Comparison of ENCODE assay signal across 10 mouse cellular contexts in the genomic region with DNA sequence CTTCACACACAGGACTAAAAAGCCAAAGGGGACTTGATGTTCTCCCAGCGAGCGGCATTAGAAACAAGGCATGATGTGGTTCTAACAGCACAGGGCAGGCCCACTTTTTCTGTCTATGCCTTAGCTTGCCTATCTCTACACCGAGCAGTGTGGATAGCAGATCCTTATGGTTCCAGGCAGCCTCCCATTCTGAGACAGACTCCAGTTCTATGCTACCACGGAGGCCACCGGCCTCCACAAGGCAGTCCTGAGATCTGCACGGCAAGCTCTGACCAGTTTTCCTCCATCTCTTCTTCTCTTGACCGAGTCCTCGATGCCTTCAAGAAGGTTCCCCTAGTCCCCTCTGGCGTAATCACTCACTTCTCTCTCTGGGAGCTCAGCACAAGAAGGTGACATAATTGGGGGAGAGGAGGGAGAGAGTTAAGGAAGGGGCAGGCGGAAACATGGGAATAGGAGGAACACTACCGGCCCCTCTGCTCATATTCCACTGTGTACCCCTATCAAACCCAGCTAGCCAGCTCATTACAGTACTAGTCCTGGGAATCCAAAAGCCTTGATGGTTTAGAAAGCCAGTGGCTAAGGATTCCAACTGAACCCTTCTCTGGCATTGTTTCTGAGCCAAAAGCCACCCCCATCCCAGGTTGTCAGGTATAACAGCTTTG.
DNase-seq lines count a peak whose midpoint lies in the region; ATAC-seq and TF ChIP-seq lines count a peak whose summit lies in the region.
"Had no signal": no experiment of that assay in that cellular context is flagged by ENCODE, and none has a peak within 500 bp of the region (broad histone marks: within the 10 kb centered on the region; RNA-seq: fewer than 3 reads in every experiment).

No protein-coding gene starts in this region.

- TF ChIP-seq CTCF in hindbrain, postnatal 0 days (IDR thresholded peaks at IDR 0.05; ENCODE audit: low read depth) = no peak

- H3K36me3 ChIP-seq in forebrain, embryonic 10.5 days (replicated peaks) = no peaks in the 10 kb centered on the region
- H3K36me3 ChIP-seq in forebrain, embryonic 11.5 days (ENCODE audit: control insufficient read depth, insufficient read depth, low read length) = no peaks in the 10 kb centered on the region
- no peaks in the 10 kb centered on the region for H3K36me3 ChIP-seq in forebrain, embryonic 14.5 days (ENCODE audit: control insufficient read depth, insufficient read depth, low read length)
- H3K36me3 ChIP-seq in hindbrain, postnatal 0 days (ENCODE audit: insufficient read depth, low read length) = no peaks in the 10 kb centered on the region
- no peaks in the 10 kb centered on the region for H3K36me3 ChIP-seq in neural tube, embryonic 12.5 days
- H3K36me3 ChIP-seq in kidney, embryonic 15.5 days = no peaks in the 10 kb centered on the region
- H3K36me3 ChIP-seq: heart, embryonic 12.5 days had no signal

- H3K9me3 ChIP-seq in forebrain, embryonic 10.5 days = no peaks in the 10 kb centered on the region
- H3K9me3 ChIP-seq in forebrain, embryonic 11.5 days (ENCODE audit: control insufficient read depth, low read length) = no peaks in the 10 kb centered on the region
- H3K9me3 ChIP-seq in forebrain, embryonic 14.5 days (replicated peaks; ENCODE audit: control insufficient read depth, low read length) = no peaks in the 10 kb centered on the region
- no peaks in the 10 kb centered on the region for H3K9me3 ChIP-seq in hindbrain, postnatal 0 days (ENCODE audit: low read length)
- no peaks in the 10 kb centered on the region for H3K9me3 ChIP-seq in neural tube, embryonic 12.5 days
- H3K9me3 ChIP-seq in kidney, embryonic 15.5 days (replicated peaks) = no peaks in the 10 kb centered on the region
- H3K9me3 ChIP-seq: heart, embryonic 12.5 days had no signal

- H3K4me2 ChIP-seq in forebrain, embryonic 11.5 days (ENCODE audit: low read depth, low read length, severe bottlenecking) = no peak overlapping the region
- H3K4me2 ChIP-seq in forebrain, embryonic 14.5 days (ENCODE audit: low read length) = peak overlapping the region; percentile 15; the same call in 1 of the 2 replicates
- no peak overlapping the region for H3K4me2 ChIP-seq in hindbrain, postnatal 0 days (ENCODE audit: low read depth, low read length)
- no peak overlapping the region for H3K4me2 ChIP-seq in neural tube, embryonic 12.5 days (replicated peaks)
- H3K4me2 ChIP-seq in kidney, embryonic 15.5 days = no peak overlapping the region
- H3K4me2 ChIP-seq: heart, embryonic 12.5 days had no signal

- 79% methylated on average over 11 of the region's 11 CpGs for WGBS in forebrain, embryonic 10.5 days
- WGBS in forebrain, embryonic 11.5 days = 83% methylated on average over 11 of the region's 11 CpGs
- WGBS in forebrain, embryonic 14.5 days = 80% methylated on average over 11 of the region's 11 CpGs
- WGBS in hindbrain, postnatal 0 days = 84% methylated on average over 11 of the region's 11 CpGs
- 84% methylated on average over 11 of the region's 11 CpGs for WGBS in neural tube, embryonic 12.5 days
- 78% methylated on average over 11 of the region's 11 CpGs for WGBS in kidney, embryonic 15.5 days

- peaks cover 28% of the 10 kb centered on the region for H3K4me1 ChIP-seq in forebrain, embryonic 10.5 days
- H3K4me1 ChIP-seq in forebrain, embryonic 11.5 days (replicated peaks; ENCODE audit: control insufficient read depth, insufficient read depth, low read length) = peaks cover 4% of the 10 kb centered on the region; the same call in 1 of the 2 replicates
- H3K4me1 ChIP-seq in forebrain, embryonic 14.5 days (ENCODE audit: control insufficient read depth, insufficient read depth, low read length) = peaks cover 5% of the 10 kb centered on the region; the same call in 1 of the 2 replicates
- 0 out of 2 replicates have a peak, but pooled peaks cover 13% of the 10 kb centered on the region for H3K4me1 ChIP-seq in hindbrain, postnatal 0 days (ENCODE audit: insufficient read depth, low read length)
- H3K4me1 ChIP-seq in neural tube, embryonic 12.5 days = peaks cover 16% of the 10 kb centered on the region
- H3K4me1 ChIP-seq in kidney, embryonic 15.5 days = 0 out of 2 replicates have a peak, but pooled peaks cover 3% of the 10 kb centered on the region

- no peak for ATAC-seq in forebrain, embryonic 11.5 days (replicated peaks; ENCODE audit: low FRiP score)
- peak; percentile 40 for ATAC-seq in forebrain, embryonic 14.5 days
- ATAC-seq in hindbrain, postnatal 0 days = peak; percentile 41; the same call in 1 of the 2 replicates
- 0 out of 2 replicates have a peak, but pooled peaks have one; percentile 7 for ATAC-seq in neural tube, embryonic 12.5 days (ENCODE audit: low FRiP score, low read depth)
- no peak for ATAC-seq in kidney, embryonic 15.5 days (replicated peaks; ENCODE audit: low FRiP score)

- H3K27me3 ChIP-seq in forebrain, embryonic 10.5 days (ENCODE audit: poor library complexity, severe bottlenecking) = no peaks in the 10 kb centered on the region
- H3K27me3 ChIP-seq in forebrain, embryonic 11.5 days (ENCODE audit: control insufficient read depth, insufficient read depth, low read length) = no peaks in the 10 kb centered on the region
- no peaks in the 10 kb centered on the region for H3K27me3 ChIP-seq in forebrain, embryonic 14.5 days (replicated peaks; ENCODE audit: control insufficient read depth, insufficient read depth, low read length)
- no peaks in the 10 kb centered on the region for H3K27me3 ChIP-seq in hindbrain, postnatal 0 days (ENCODE audit: insufficient read depth, low read length)
- no peaks in the 10 kb centered on the region for H3K27me3 ChIP-seq in neural tube, embryonic 12.5 days (replicated peaks)
- no peaks in the 10 kb centered on the region for H3K27me3 ChIP-seq in kidney, embryonic 15.5 days
- H3K27me3 ChIP-seq: heart, embryonic 12.5 days had no signal

- no peak for DNase-seq in forebrain, embryonic 10.5 days (ENCODE audit: extremely low spot score, low spot score)
- DNase-seq in forebrain, embryonic 11.5 days (ENCODE audit: low spot score) = no peak
- DNase-seq in forebrain, embryonic 14.5 days (ENCODE audit: low spot score) = no peak
- no peak for DNase-seq in hindbrain, postnatal 0 days (ENCODE audit: low spot score)
- DNase-seq in right cerebral cortex, adult 2 months (ENCODE audit: low spot score in 2 of 2) = no peak
- no peak for DNase-seq in thymus, postnatal 10 days (ENCODE audit: low spot score in 2 of 2)

- no peak overlapping the region for H3K4me3 ChIP-seq in forebrain, embryonic 10.5 days
- H3K4me3 ChIP-seq in forebrain, embryonic 11.5 days (ENCODE audit: low read depth, low read length) = no peak overlapping the region
- no peak overlapping the region for H3K4me3 ChIP-seq in forebrain, embryonic 14.5 days (ENCODE audit: low read depth, low read length)
- H3K4me3 ChIP-seq in hindbrain, postnatal 0 days (ENCODE audit: low read length) = no peak overlapping the region
- no peak overlapping the region for H3K4me3 ChIP-seq in neural tube, embryonic 12.5 days
- H3K4me3 ChIP-seq in kidney, embryonic 15.5 days (replicated peaks) = no peak overlapping the region
- H3K4me3 ChIP-seq: heart, embryonic 12.5 days had no signal

- peak overlapping the region; percentile 66 for H3K27ac ChIP-seq in forebrain, embryonic 10.5 days
- H3K27ac ChIP-seq in forebrain, embryonic 11.5 days (ENCODE audit: low read depth, low read length) = no peak overlapping the region
- peak overlapping the region; percentile 40; the same call in 1 of the 2 replicates for H3K27ac ChIP-seq in forebrain, embryonic 14.5 days (ENCODE audit: low read depth, low read length)
- peak overlapping the region; percentile 61 for H3K27ac ChIP-seq in hindbrain, postnatal 0 days
- H3K27ac ChIP-seq in neural tube, embryonic 12.5 days = no peak overlapping the region
- no peak overlapping the region for H3K27ac ChIP-seq in kidney, embryonic 15.5 days
- H3K27ac ChIP-seq: liver, embryonic 14.5 days had no signal

- no peak overlapping the region for H3K9ac ChIP-seq in forebrain, embryonic 11.5 days (ENCODE audit: low read length)
- no peak overlapping the region for H3K9ac ChIP-seq in forebrain, embryonic 14.5 days (ENCODE audit: low read length)
- H3K9ac ChIP-seq in hindbrain, postnatal 0 days (replicated peaks; ENCODE audit: low read length) = no peak overlapping the region
- no peak overlapping the region for H3K9ac ChIP-seq in neural tube, embryonic 12.5 days
- no peak overlapping the region for H3K9ac ChIP-seq in kidney, embryonic 15.5 days
- H3K9ac ChIP-seq: heart, embryonic 12.5 days; liver, embryonic 14.5 days had no signal

Comparison
In these comparisons a context has a peak if more than half of its experiments do, and no peak if none do; other contexts are left out.
1. H3K27ac ChIP-seq: peak in forebrain, embryonic 10.5 days (single experiment), forebrain, embryonic 14.5 days (single experiment) and hindbrain, postnatal 0 days (single experiment); none in forebrain, embryonic 11.5 days (single experiment), neural tube, embryonic 12.5 days (single experiment) and kidney, embryonic 15.5 days (single experiment).
2. ATAC-seq: peak in forebrain, embryonic 14.5 days (single experiment), hindbrain, postnatal 0 days (single experiment) and neural tube, embryonic 12.5 days (single experiment); none in forebrain, embryonic 11.5 days (single experiment) and kidney, embryonic 15.5 days (single experiment).